Mouse (Mus musculus) myocyte (in vitro differentiated cells): ENCODE measurements around the gene Pls1. TPM values are rescaled to one million over a fixed set of nuclear protein-coding genes. Genes with fewer than 3 reads are reported as not detected.

Source experiments
- H3K27me3 ChIP-seq: one replicate; pipeline ENCODE4 v1.6.1; 2011; ENCODE audit not compliant: control insufficient read depth, insufficient read depth, insufficient read length
- H3K36me3 ChIP-seq: one replicate; pipeline ENCODE4 v1.6.1; 2011; ENCODE audit not compliant: control insufficient read depth, insufficient read depth
- H3K4me2 ChIP-seq: one replicate; pipeline ENCODE4 v1.6.1; 2011; ENCODE audit warnings: low read depth, control low read depth
- H3K4me3 ChIP-seq: one replicate; pipeline ENCODE4 v1.5.1; 2011; ENCODE audit warnings: mild to moderate bottlenecking, control low read depth, moderate library complexity
- H3K79me2 ChIP-seq: one replicate; pipeline ENCODE4 v1.6.1; 2011; ENCODE audit not compliant: control insufficient read depth, insufficient read depth
- H3ac ChIP-seq: one replicate; pipeline ENCODE4 v1.6.1; 2011; ENCODE audit not compliant: control insufficient read depth, insufficient read length
- MAX ChIP-seq: IDR thresholded peaks from one replicate; pipeline ENCODE4 v1.6.1; 2011; ENCODE audit warnings: low read depth, mild to moderate bottlenecking, control low read depth
- MYOD1 ChIP-seq, 3 experiments: IDR thresholded peaks; one replicate each; pipeline ENCODE4 v1.6.1; 2011; ENCODE audit warnings: control low read depth in 2 of 3, low read depth in 2 of 3, mild to moderate bottlenecking in 2 of 3, moderate library complexity in 1 of 3; ENCODE audit not compliant: insufficient read length in 2 of 3, control insufficient read depth in 1 of 3
- MYOG ChIP-seq, 3 experiments: IDR thresholded peaks; one replicate each; pipeline ENCODE4 v1.6.1; 2011; ENCODE audit warnings: control low read depth in 2 of 3, low read depth in 2 of 3, mild to moderate bottlenecking in 2 of 3; ENCODE audit not compliant: insufficient read length in 2 of 3, control insufficient read depth in 1 of 3, insufficient read depth in 1 of 3
- POLR2A ChIP-seq: IDR thresholded peaks from one replicate; pipeline ENCODE4 v1.6.1; 2011; ENCODE audit warnings: low read depth, mild to moderate bottlenecking, control low read depth, moderate library complexity; ENCODE audit not compliant: insufficient read length
- POLR2AphosphoS2 ChIP-seq: IDR thresholded peaks from one replicate; pipeline ENCODE4 v1.6.1; 2011; ENCODE audit warnings: low read depth, control low read depth; ENCODE audit not compliant: insufficient read length
- REST ChIP-seq: IDR thresholded peaks from one replicate; pipeline ENCODE4 v1.6.1; 2011; ENCODE audit warnings: mild to moderate bottlenecking, control low read depth, moderate library complexity; ENCODE audit not compliant: insufficient read depth, insufficient read length
- SRF ChIP-seq: IDR thresholded peaks from one replicate; pipeline ENCODE4 v1.6.1; 2011; ENCODE audit warnings: low read depth; ENCODE audit not compliant: control insufficient read depth, insufficient read length
- TCF12 ChIP-seq: IDR thresholded peaks from one replicate; pipeline ENCODE4 v1.6.1; 2011; ENCODE audit warnings: mild to moderate bottlenecking, control low read depth; ENCODE audit not compliant: poor library complexity, insufficient read depth, severe bottlenecking
- USF1 ChIP-seq: IDR thresholded peaks from one replicate; pipeline ENCODE4 v1.6.1; 2011; ENCODE audit warnings: low read depth, mild to moderate bottlenecking, control low read depth, moderate library complexity
- polyA plus RNA-seq: library from polyadenylated mRNA; unstranded; fragments of >200 nt; fragmentation: generic; extraction: Trizol; gene quantifications from one replicate; pipeline ENCODE4 v1.2.1, GENCODE M21; 2012; ENCODE audit warnings: missing spikeins

Gene Pls1
- polyA plus RNA-seq, 1 experiment, result not detected

DNA sequence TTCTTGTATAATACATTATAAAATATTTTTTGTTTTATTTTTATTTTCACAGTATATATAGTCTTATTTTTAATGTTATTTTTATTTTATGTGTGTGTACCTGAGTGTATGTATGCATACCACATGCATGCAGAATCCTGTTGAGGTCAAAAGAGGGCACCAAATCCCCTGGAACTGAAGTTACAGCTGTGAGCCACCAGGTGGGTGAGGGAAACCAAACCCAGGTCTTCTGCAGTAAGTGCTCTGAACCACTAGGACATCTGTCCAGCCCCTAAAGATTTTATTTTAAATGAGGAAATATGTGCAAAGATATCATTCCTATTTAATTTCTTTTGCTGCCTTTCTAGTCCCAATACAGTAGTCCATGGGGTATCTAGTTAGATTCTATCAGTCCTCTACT is 136.2 kb downstream of the Pls1 start:
- no peaks in the 10 kb centered on the region for H3K79me2 ChIP-seq
- TF ChIP-seq POLR2A (no peak), SRF (no peak), USF1 (no peak), TCF12 (no peak), MYOG (IDR thresholded peaks at IDR 0.05; ENCODE audit: control insufficient read depth in 1 of 3, insufficient read depth in 1 of 3, insufficient read length in 2 of 3, low read depth in 2 of 3) (no peak), REST (no peak), MYOD1 (IDR thresholded peaks at IDR 0.05; ENCODE audit: control insufficient read depth in 1 of 3, insufficient read length in 2 of 3, low read depth in 2 of 3) (no peak), MAX (no peak)
- no peaks in the 10 kb centered on the region for H3K27me3 ChIP-seq
- H3K4me3 ChIP-seq, result no peak overlapping the region
- H3K36me3 ChIP-seq, result no peaks in the 10 kb centered on the region
- no peak overlapping the region for H3ac ChIP-seq
- H3K4me2 ChIP-seq, result no peak overlapping the region

GRCm38 (mm10) chr9:95705371-95705770 is 139.7 kb downstream of the Pls1 start:
- H3ac ChIP-seq, result no peak overlapping the region
- H3K4me3 ChIP-seq, result no peak overlapping the region
- no peak overlapping the region for H3K4me2 ChIP-seq
- peak in 1 of 3 experiments; percentile 12 for TF ChIP-seq MYOG (IDR thresholded peaks at IDR 0.05; ENCODE audit: control insufficient read depth in 1 of 3, insufficient read depth in 1 of 3, insufficient read length in 2 of 3, low read depth in 2 of 3)
- no peak for TF ChIP-seq MAX
- H3K79me2 ChIP-seq, result no peaks in the 10 kb centered on the region
- H3K27me3 ChIP-seq, result no peaks in the 10 kb centered on the region
- H3K36me3 ChIP-seq, result no peaks in the 10 kb centered on the region

- H3K79me2 ChIP-seq, result no peaks in the 10 kb centered on the region
- no peak overlapping the region for H3K4me2 ChIP-seq
- no peak overlapping the region for H3ac ChIP-seq
- TF ChIP-seq POLR2AphosphoS2 (no peak), MYOD1 (IDR thresholded peaks at IDR 0.05; ENCODE audit: control insufficient read depth in 1 of 3, insufficient read length in 2 of 3, low read depth in 2 of 3) (no peak)
- H3K4me3 ChIP-seq, result no peak overlapping the region
- H3K36me3 ChIP-seq, result no peaks in the 10 kb centered on the region
- H3K27me3 ChIP-seq, result no peaks in the 10 kb centered on the region
Observed at GRCm38 (mm10) chr9:95704078-95704477, 141.0 kb downstream of the Pls1 start.

Other genes starting within 250 kb of the Pls1 start
- gene Pcolce2, start 207.7 kb downstream of the Pls1 start, polyA plus RNA-seq, result 13.9 TPM
- 0.96 TPM for gene Trpc1, start 94.9 kb downstream of the Pls1 start, polyA plus RNA-seq
- gene Atr, start 12.3 kb upstream of the Pls1 start, polyA plus RNA-seq, result 1.7 TPM
- gene Xrn1, start 109.4 kb upstream of the Pls1 start, polyA plus RNA-seq, result 2.9 TPM